Mouse (Mus musculus): ENCODE measurements around the gene Olfr1106. TPM values are rescaled to one million over a fixed set of nuclear protein-coding genes. Genes with fewer than 3 reads are reported as not detected.

Gene Olfr1106
- total RNA-seq (2014; fragmentation: Nextera tagmentation) (not detected in 2 replicates), total RNA-seq (2017) (0.05 and 0.12 TPM in 2 replicates), polyA plus RNA-seq (2012) (not detected in 2 replicates)

DNA sequence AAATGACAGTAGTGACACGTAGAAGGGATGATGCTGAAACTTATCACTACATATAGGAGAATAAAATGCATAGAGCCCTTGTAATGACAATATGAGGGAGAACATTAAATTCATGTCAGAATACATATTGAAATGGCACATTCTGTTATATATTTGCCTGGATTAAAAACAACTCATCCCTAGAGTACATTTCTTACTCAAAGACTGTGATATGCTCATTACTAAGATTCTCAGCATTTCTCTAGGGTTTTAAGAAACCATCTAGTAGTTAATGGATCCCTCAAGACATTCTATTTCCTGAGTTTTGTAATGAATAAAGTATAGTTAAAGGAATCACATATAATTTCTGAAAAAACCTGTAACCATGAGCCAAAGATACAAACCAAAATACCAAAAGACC is at the start of gene Olfr1106:
Olfr1106 (minus strand) TSS at position 101 of the 400 bp plus-strand sequence.
- no peak within 1 kb of the TSS for H3K4me3 ChIP-seq (ENCODE audit: low read depth, low read length)
- DNase-seq (ENCODE audit: low spot score), result no peak
- no peaks in the 10 kb centered on the region for H3K36me3 ChIP-seq (replicated peaks)
- no peaks in the 10 kb centered on the region for H3K9me3 ChIP-seq (replicated peaks)
- TF ChIP-seq POLR2AphosphoS5 (IDR thresholded peaks at IDR 0.05; ENCODE audit: insufficient replicate concordance, low read depth, low read length), result no peak
- TF ChIP-seq GATA2 (IDR thresholded peaks at IDR 0.05; ENCODE audit: borderline replicate concordance, low read depth, low read length), result no peak
- no peak for TF ChIP-seq TAL1 (conservative IDR thresholded peaks at IDR 0.05; ENCODE audit: low read depth, low read length)
- TF ChIP-seq GATA1 (IDR thresholded peaks at IDR 0.05; ENCODE audit: borderline replicate concordance, low read length), result no peak
- no peak for TF ChIP-seq CTCF (IDR thresholded peaks at IDR 0.05; ENCODE audit: low read depth, low read length)
- no peak for ATAC-seq (ENCODE audit: extremely low read depth, insufficient number of reproducible peaks, low FRiP score, poor library complexity, severe bottlenecking)
- no peaks in the 10 kb centered on the region for H3K4me1 ChIP-seq (ENCODE audit: insufficient read depth, low read depth, low read length)
- H3K27me3 ChIP-seq (ENCODE audit: insufficient read depth, low read length), result no peaks in the 10 kb centered on the region

DNA sequence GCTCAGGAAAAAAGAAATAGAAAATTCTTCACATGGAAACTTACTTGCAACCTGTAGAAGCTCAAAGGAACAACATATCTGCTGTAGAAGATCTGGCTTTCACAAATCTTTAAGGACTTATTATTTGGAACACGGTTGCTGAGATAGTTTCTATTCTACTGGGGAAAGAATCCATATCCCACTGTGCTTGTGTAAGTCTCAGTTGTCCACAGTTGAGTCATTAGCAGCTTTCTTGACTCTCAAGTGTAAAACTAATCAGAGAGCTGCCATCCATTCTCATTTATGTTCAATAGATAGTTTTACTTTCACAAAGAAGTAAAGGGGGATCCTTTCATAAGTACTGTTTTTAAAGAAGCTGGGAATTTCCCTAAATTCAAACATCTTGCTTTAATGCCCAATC is 43.8 kb upstream of the Olfr1106 start, which contains the start of gene Olfr1109:
Olfr1109 (minus strand) TSS at position 101 of the 400 bp plus-strand sequence.
- ATAC-seq (ENCODE audit: extremely low read depth, insufficient number of reproducible peaks, low FRiP score, poor library complexity, severe bottlenecking) (no peak), DNase-seq (ENCODE audit: low spot score) (no peak)
- H3K9me3 ChIP-seq (replicated peaks), result no peaks in the 10 kb centered on the region; the same call in 1 of the 2 replicates
- TF ChIP-seq GATA2 (IDR thresholded peaks at IDR 0.05; ENCODE audit: borderline replicate concordance, low read depth, low read length) (no peak), TAL1 (conservative IDR thresholded peaks at IDR 0.05; ENCODE audit: low read depth, low read length) (no peak), GATA1 (IDR thresholded peaks at IDR 0.05; ENCODE audit: borderline replicate concordance, low read length) (no peak), CTCF (IDR thresholded peaks at IDR 0.05; ENCODE audit: low read depth, low read length) (no peak), POLR2AphosphoS5 (IDR thresholded peaks at IDR 0.05; ENCODE audit: insufficient replicate concordance, low read depth, low read length) (no peak)
- H3K36me3 ChIP-seq (replicated peaks), result no peaks in the 10 kb centered on the region
- no peaks in the 10 kb centered on the region for H3K4me1 ChIP-seq (ENCODE audit: insufficient read depth, low read depth, low read length)
- H3K27me3 ChIP-seq (ENCODE audit: insufficient read depth, low read length), result no peaks in the 10 kb centered on the region
- H3K4me3 ChIP-seq (ENCODE audit: low read depth, low read length), result no peak within 1 kb of the TSS

DNA sequence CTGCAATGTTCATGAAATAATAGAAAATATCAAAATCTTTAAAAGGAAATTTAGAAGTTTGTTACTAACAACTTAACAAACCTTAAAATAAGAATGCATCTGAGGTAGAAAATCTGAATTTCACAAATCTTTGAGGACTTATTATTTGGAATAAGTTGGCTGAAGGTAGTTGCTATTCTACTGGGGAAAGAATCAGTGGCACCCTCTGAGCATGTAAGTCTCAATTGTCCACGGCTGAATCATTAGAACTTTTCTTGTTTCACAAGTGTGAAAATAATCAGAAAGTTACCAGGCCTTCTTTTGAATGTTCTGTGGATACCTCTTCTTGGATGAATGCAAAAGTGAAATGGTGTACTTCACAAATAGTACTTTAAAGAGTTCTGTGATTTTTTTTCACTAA is 23.6 kb upstream of the Olfr1106 start, which contains the start of gene Olfr1107:
Olfr1107 (minus strand) TSS at position 101 of the 400 bp plus-strand sequence.
- Histone ChIP-seq H3K4me3 (ENCODE audit: low read depth, low read length) (no peak within 1 kb of the TSS), H3K4me1 (ENCODE audit: insufficient read depth, low read depth, low read length) (no peaks in the 10 kb centered on the region), H3K27me3 (ENCODE audit: insufficient read depth, low read length) (no peaks in the 10 kb centered on the region), H3K36me3 (replicated peaks) (no peaks in the 10 kb centered on the region), H3K9me3 (replicated peaks) (0 out of 2 replicates have a peak, but pooled peaks cover 3% of the 10 kb centered on the region)
- ATAC-seq (ENCODE audit: extremely low read depth, insufficient number of reproducible peaks, low FRiP score, poor library complexity, severe bottlenecking) (no peak), DNase-seq (ENCODE audit: low spot score) (no peak)
- TF ChIP-seq TAL1 (conservative IDR thresholded peaks at IDR 0.05; ENCODE audit: low read depth, low read length) (no peak), GATA2 (IDR thresholded peaks at IDR 0.05; ENCODE audit: borderline replicate concordance, low read depth, low read length) (no peak), POLR2AphosphoS5 (IDR thresholded peaks at IDR 0.05; ENCODE audit: insufficient replicate concordance, low read depth, low read length) (no peak), GATA1 (IDR thresholded peaks at IDR 0.05; ENCODE audit: borderline replicate concordance, low read length) (no peak), CTCF (IDR thresholded peaks at IDR 0.05; ENCODE audit: low read depth, low read length) (no peak)

DNA sequence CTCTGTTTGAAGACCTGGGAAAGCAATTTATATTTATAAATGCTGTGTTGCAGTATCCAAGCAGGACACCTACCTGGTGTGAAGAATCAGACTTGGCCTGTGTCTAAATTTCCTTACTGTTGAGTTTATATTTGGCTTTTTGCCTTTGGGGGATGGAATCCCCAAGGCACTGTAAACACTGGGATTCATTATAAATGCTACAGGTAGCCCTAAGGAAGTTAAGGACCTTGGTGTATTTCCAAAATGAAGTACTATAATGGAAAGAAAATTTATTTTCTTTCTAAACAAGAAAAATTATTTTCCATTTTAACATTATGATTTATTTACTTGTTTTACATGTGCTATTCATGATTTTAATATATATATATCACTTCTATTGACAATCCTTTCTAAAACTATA is 15.6 kb downstream of the Olfr1106 start, which contains the start of gene Olfr1105:
Olfr1105 (minus strand) TSS at position 101 of the 400 bp plus-strand sequence.
- Histone ChIP-seq H3K4me3 (ENCODE audit: low read depth, low read length) (no peak within 1 kb of the TSS), H3K4me1 (ENCODE audit: insufficient read depth, low read depth, low read length) (no peaks in the 10 kb centered on the region), H3K36me3 (replicated peaks) (no peaks in the 10 kb centered on the region), H3K9me3 (replicated peaks) (0 out of 2 replicates have a peak, but pooled peaks cover 4% of the 10 kb centered on the region), H3K27me3 (ENCODE audit: insufficient read depth, low read length) (no peaks in the 10 kb centered on the region)
- no peak for DNase-seq (ENCODE audit: low spot score)
- TF ChIP-seq POLR2AphosphoS5 (IDR thresholded peaks at IDR 0.05; ENCODE audit: insufficient replicate concordance, low read depth, low read length) (no peak), GATA1 (IDR thresholded peaks at IDR 0.05; ENCODE audit: borderline replicate concordance, low read length) (no peak), GATA2 (IDR thresholded peaks at IDR 0.05; ENCODE audit: borderline replicate concordance, low read depth, low read length) (no peak), CTCF (IDR thresholded peaks at IDR 0.05; ENCODE audit: low read depth, low read length) (no peak), TAL1 (conservative IDR thresholded peaks at IDR 0.05; ENCODE audit: low read depth, low read length) (no peak)
- no peak for ATAC-seq (ENCODE audit: extremely low read depth, insufficient number of reproducible peaks, low FRiP score, poor library complexity, severe bottlenecking)

DNA sequence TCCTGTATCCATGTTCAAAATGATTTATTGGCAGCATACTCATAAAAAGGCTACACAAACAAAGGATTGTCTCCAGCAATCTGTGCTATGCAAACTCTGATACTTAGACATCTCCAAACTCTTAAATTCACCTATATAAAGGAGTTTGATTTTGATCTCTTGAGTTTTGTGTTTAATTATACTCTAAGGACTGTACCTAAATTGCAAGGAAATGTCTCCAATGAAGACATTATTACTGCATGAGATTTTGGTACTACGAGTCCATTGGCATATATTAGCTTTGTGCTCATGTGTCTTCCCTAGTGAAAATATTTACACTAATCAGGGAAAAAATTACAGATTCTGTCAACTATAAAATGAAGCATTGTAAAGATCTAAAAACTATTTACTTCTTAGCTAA is 25.1 kb downstream of the Olfr1106 start, which contains the start of gene Olfr1104:
Olfr1104 (minus strand) TSS at position 101 of the 400 bp plus-strand sequence.
- ATAC-seq (ENCODE audit: extremely low read depth, insufficient number of reproducible peaks, low FRiP score, poor library complexity, severe bottlenecking) (no peak), DNase-seq (ENCODE audit: low spot score) (no peak)
- no peaks in the 10 kb centered on the region for H3K27me3 ChIP-seq (ENCODE audit: insufficient read depth, low read length)
- TF ChIP-seq GATA2 (IDR thresholded peaks at IDR 0.05; ENCODE audit: borderline replicate concordance, low read depth, low read length) (no peak), TAL1 (conservative IDR thresholded peaks at IDR 0.05; ENCODE audit: low read depth, low read length) (no peak), POLR2AphosphoS5 (IDR thresholded peaks at IDR 0.05; ENCODE audit: insufficient replicate concordance, low read depth, low read length) (no peak), GATA1 (IDR thresholded peaks at IDR 0.05; ENCODE audit: borderline replicate concordance, low read length) (no peak), CTCF (IDR thresholded peaks at IDR 0.05; ENCODE audit: low read depth, low read length) (no peak)
- no peak within 1 kb of the TSS for H3K4me3 ChIP-seq (ENCODE audit: low read depth, low read length)
- H3K4me1 ChIP-seq (ENCODE audit: insufficient read depth, low read depth, low read length), result no peaks in the 10 kb centered on the region
- H3K36me3 ChIP-seq (replicated peaks), result no peaks in the 10 kb centered on the region
- no peaks in the 10 kb centered on the region for H3K9me3 ChIP-seq (replicated peaks)

DNA sequence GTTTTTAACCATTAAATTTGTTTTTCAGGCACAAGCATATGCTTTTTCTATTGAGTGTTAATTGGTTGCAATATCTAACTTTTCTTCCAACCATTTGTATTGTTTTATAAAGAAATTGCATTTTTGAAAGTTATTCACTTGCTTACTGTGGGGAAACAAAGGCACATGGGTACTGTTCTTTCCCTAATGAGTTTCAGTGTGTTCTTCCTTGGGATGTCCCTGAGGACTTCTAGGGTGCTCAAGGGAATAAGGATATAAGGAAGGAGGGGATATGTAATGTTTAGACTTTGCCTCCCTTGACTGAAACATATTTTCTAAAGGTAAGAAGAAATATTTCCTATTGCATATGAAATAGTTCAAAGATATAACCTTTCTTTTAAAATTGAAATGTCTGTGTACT is 54.0 kb downstream of the Olfr1106 start, which contains the start of gene Olfr1102:
Olfr1102 (plus strand) TSS at position 301 of the 400 bp plus-strand sequence.
- Histone ChIP-seq H3K36me3 (replicated peaks) (no peaks in the 10 kb centered on the region), H3K4me3 (ENCODE audit: low read depth, low read length) (no peak within 1 kb of the TSS), H3K27me3 (ENCODE audit: insufficient read depth, low read length) (no peaks in the 10 kb centered on the region), H3K4me1 (ENCODE audit: insufficient read depth, low read depth, low read length) (no peaks in the 10 kb centered on the region), H3K9me3 (replicated peaks) (no peaks in the 10 kb centered on the region)
- TF ChIP-seq CTCF (IDR thresholded peaks at IDR 0.05; ENCODE audit: low read depth, low read length), result no peak
- TF ChIP-seq TAL1 (conservative IDR thresholded peaks at IDR 0.05; ENCODE audit: low read depth, low read length), result no peak
- TF ChIP-seq GATA2 (IDR thresholded peaks at IDR 0.05; ENCODE audit: borderline replicate concordance, low read depth, low read length), result no peak
- TF ChIP-seq GATA1 (IDR thresholded peaks at IDR 0.05; ENCODE audit: borderline replicate concordance, low read length), result no peak
- no peak for TF ChIP-seq POLR2AphosphoS5 (IDR thresholded peaks at IDR 0.05; ENCODE audit: insufficient replicate concordance, low read depth, low read length)
- DNase-seq (ENCODE audit: low spot score), result no peak
- ATAC-seq (ENCODE audit: extremely low read depth, insufficient number of reproducible peaks, low FRiP score, poor library complexity, severe bottlenecking), result no peak

Other genes starting within 250 kb of the Olfr1106 start
Only the 20 nearest of the 21 such genes appear.
- not detected in 2 replicates for gene Olfr1094, start 227.6 kb downstream of the Olfr1106 start, total RNA-seq (2014; fragmentation: Nextera tagmentation)
- gene Olfr1094, start 227.6 kb downstream of the Olfr1106 start, total RNA-seq (2017), result not detected in 2 replicates
- gene Olfr1094, start 227.6 kb downstream of the Olfr1106 start, polyA plus RNA-seq (2012), result not detected in 2 replicates
- gene Olfr1095, start 200.6 kb downstream of the Olfr1106 start, total RNA-seq (2014; fragmentation: Nextera tagmentation), result not detected in 2 replicates
- gene Olfr1095, start 200.6 kb downstream of the Olfr1106 start, total RNA-seq (2017), result 0.17 and 0.33 TPM in 2 replicates
- gene Olfr1095, start 200.6 kb downstream of the Olfr1106 start, polyA plus RNA-seq (2012), result not detected in 2 replicates
- gene Gm13723, start 177.5 kb downstream of the Olfr1106 start, total RNA-seq (2014; fragmentation: Nextera tagmentation), result not detected in 2 replicates
- under 0.01 TPM in 1 of 2 replicates, not detected in the other for gene Gm13723, start 177.5 kb downstream of the Olfr1106 start, total RNA-seq (2017)
- gene Gm13723, start 177.5 kb downstream of the Olfr1106 start, polyA plus RNA-seq (2012), result not detected in 2 replicates
- gene Olfr1097, start 160.1 kb downstream of the Olfr1106 start, total RNA-seq (2014; fragmentation: Nextera tagmentation), result not detected in 2 replicates
- gene Olfr1097, start 160.1 kb downstream of the Olfr1106 start, total RNA-seq (2017), result 0.05 and 0.06 TPM in 2 replicates
- not detected in 2 replicates for gene Olfr1097, start 160.1 kb downstream of the Olfr1106 start, polyA plus RNA-seq (2012)
- not detected in 2 replicates for gene Olfr1098, start 127.7 kb downstream of the Olfr1106 start, total RNA-seq (2014; fragmentation: Nextera tagmentation)
- gene Olfr1098, start 127.7 kb downstream of the Olfr1106 start, total RNA-seq (2017), result 0.05 TPM in 1 of 2 replicates, not detected in the other
- not detected in 2 replicates for gene Olfr1098, start 127.7 kb downstream of the Olfr1106 start, polyA plus RNA-seq (2012)
- gene Olfr1099, start 91.6 kb downstream of the Olfr1106 start, total RNA-seq (2014; fragmentation: Nextera tagmentation), result not detected in 2 replicates
- gene Olfr1099, start 91.6 kb downstream of the Olfr1106 start, total RNA-seq (2017), result 0.33 TPM in 1 of 2 replicates, not detected in the other
- gene Olfr1099, start 91.6 kb downstream of the Olfr1106 start, polyA plus RNA-seq (2012), result not detected in 2 replicates
- gene Olfr1100, start 72.3 kb downstream of the Olfr1106 start, total RNA-seq (2014; fragmentation: Nextera tagmentation), result not detected in 2 replicates
- gene Olfr1100, start 72.3 kb downstream of the Olfr1106 start, total RNA-seq (2017), result 0.11 TPM in 1 of 2 replicates, not detected in the other
- gene Olfr1100, start 72.3 kb downstream of the Olfr1106 start, polyA plus RNA-seq (2012), result not detected in 2 replicates
- not detected in 2 replicates for gene Olfr1101, start 61.1 kb downstream of the Olfr1106 start, total RNA-seq (2014; fragmentation: Nextera tagmentation)
- gene Olfr1101, start 61.1 kb downstream of the Olfr1106 start, total RNA-seq (2017), result 0.05 and 0.06 TPM in 2 replicates
- not detected in 2 replicates for gene Olfr1101, start 61.1 kb downstream of the Olfr1106 start, polyA plus RNA-seq (2012)
- not detected in 2 replicates for gene Olfr1102, start 53.9 kb downstream of the Olfr1106 start, total RNA-seq (2014; fragmentation: Nextera tagmentation)
- gene Olfr1102, start 53.9 kb downstream of the Olfr1106 start, total RNA-seq (2017), result not detected in 2 replicates
- not detected in 2 replicates for gene Olfr1102, start 53.9 kb downstream of the Olfr1106 start, polyA plus RNA-seq (2012)
- not detected in 2 replicates for gene Olfr1104, start 25.2 kb downstream of the Olfr1106 start, total RNA-seq (2014; fragmentation: Nextera tagmentation)
- 0.71 TPM in 1 of 2 replicates, not detected in the other for gene Olfr1104, start 25.2 kb downstream of the Olfr1106 start, total RNA-seq (2017)
- gene Olfr1104, start 25.2 kb downstream of the Olfr1106 start, polyA plus RNA-seq (2012), result not detected in 2 replicates
- not detected in 2 replicates for gene Olfr1105, start 15.7 kb downstream of the Olfr1106 start, total RNA-seq (2014; fragmentation: Nextera tagmentation)
- 0.16 and 0.17 TPM in 2 replicates for gene Olfr1105, start 15.7 kb downstream of the Olfr1106 start, total RNA-seq (2017)
- not detected in 2 replicates for gene Olfr1105, start 15.7 kb downstream of the Olfr1106 start, polyA plus RNA-seq (2012)
- not detected in 2 replicates for gene Olfr1107, start 23.5 kb upstream of the Olfr1106 start, total RNA-seq (2014; fragmentation: Nextera tagmentation)
- gene Olfr1107, start 23.5 kb upstream of the Olfr1106 start, total RNA-seq (2017), result 0.29 TPM in 1 of 2 replicates, not detected in the other
- gene Olfr1107, start 23.5 kb upstream of the Olfr1106 start, polyA plus RNA-seq (2012), result not detected in 2 replicates
- gene Olfr1109, start 43.7 kb upstream of the Olfr1106 start, total RNA-seq (2014; fragmentation: Nextera tagmentation), result not detected in 2 replicates
- 0.22 TPM in 1 of 2 replicates, not detected in the other for gene Olfr1109, start 43.7 kb upstream of the Olfr1106 start, total RNA-seq (2017)
- gene Olfr1109, start 43.7 kb upstream of the Olfr1106 start, polyA plus RNA-seq (2012), result not detected in 2 replicates
- not detected in 2 replicates for gene Olfr259, start 62.3 kb upstream of the Olfr1106 start, total RNA-seq (2014; fragmentation: Nextera tagmentation)
- gene Olfr259, start 62.3 kb upstream of the Olfr1106 start, total RNA-seq (2017), result 0.11 TPM in 1 of 2 replicates, not detected in the other
- not detected in 2 replicates for gene Olfr259, start 62.3 kb upstream of the Olfr1106 start, polyA plus RNA-seq (2012)
- gene Olfr1110, start 88.0 kb upstream of the Olfr1106 start, total RNA-seq (2014; fragmentation: Nextera tagmentation), result not detected in 2 replicates
- 0.11 and 0.17 TPM in 2 replicates for gene Olfr1110, start 88.0 kb upstream of the Olfr1106 start, total RNA-seq (2017)
- not detected in 2 replicates for gene Olfr1110, start 88.0 kb upstream of the Olfr1106 start, polyA plus RNA-seq (2012)
- not detected in 2 replicates for gene Olfr1111, start 100.4 kb upstream of the Olfr1106 start, total RNA-seq (2014; fragmentation: Nextera tagmentation)
- 0.23 TPM in 1 of 2 replicates, not detected in the other for gene Olfr1111, start 100.4 kb upstream of the Olfr1106 start, total RNA-seq (2017)
- not detected in 2 replicates for gene Olfr1111, start 100.4 kb upstream of the Olfr1106 start, polyA plus RNA-seq (2012)
- not detected in 2 replicates for gene Olfr1112, start 135.5 kb upstream of the Olfr1106 start, total RNA-seq (2014; fragmentation: Nextera tagmentation)
- 0.44 TPM in 1 of 2 replicates, not detected in the other for gene Olfr1112, start 135.5 kb upstream of the Olfr1106 start, total RNA-seq (2017)
- not detected in 2 replicates for gene Olfr1112, start 135.5 kb upstream of the Olfr1106 start, polyA plus RNA-seq (2012)
- gene Olfr1113, start 156.7 kb upstream of the Olfr1106 start, total RNA-seq (2014; fragmentation: Nextera tagmentation), result not detected in 2 replicates
- 0.05 TPM in 1 of 2 replicates, not detected in the other for gene Olfr1113, start 156.7 kb upstream of the Olfr1106 start, total RNA-seq (2017)
- gene Olfr1113, start 156.7 kb upstream of the Olfr1106 start, polyA plus RNA-seq (2012), result not detected in 2 replicates
- not detected in 2 replicates for gene Olfr1115, start 195.7 kb upstream of the Olfr1106 start, total RNA-seq (2014; fragmentation: Nextera tagmentation)
- 0.05 and 0.06 TPM in 2 replicates for gene Olfr1115, start 195.7 kb upstream of the Olfr1106 start, total RNA-seq (2017)
- not detected in 2 replicates for gene Olfr1115, start 195.7 kb upstream of the Olfr1106 start, polyA plus RNA-seq (2012)
- gene Olfr1116, start 215.3 kb upstream of the Olfr1106 start, total RNA-seq (2014; fragmentation: Nextera tagmentation), result not detected in 2 replicates
- 0.05 and 0.12 TPM in 2 replicates for gene Olfr1116, start 215.3 kb upstream of the Olfr1106 start, total RNA-seq (2017)
- not detected in 2 replicates for gene Olfr1116, start 215.3 kb upstream of the Olfr1106 start, polyA plus RNA-seq (2012)

Data from G1E (cell line).